Mouse (Mus musculus) erythroid progenitor cell, adult 5-6 weeks (primary cell): ENCODE data around the gene Senp7. TPM values are rescaled to one million over a fixed set of nuclear protein-coding genes. Genes with fewer than 3 reads are reported as not detected.
"Not testable (repeated sequence)": the region's sequence is repeated elsewhere in the genome, so short reads cannot be mapped to it uniquely, and the experiment has no call there.

Source experiments
- ATAC-seq: replicated peaks from 2 replicates; pipeline ENCODE4 v1.8.0; 2016; ENCODE audit warnings: moderate number of reproducible peaks, mild to moderate bottlenecking, moderate TSS enrichment, inconsistent platforms; ENCODE audit not compliant: poor library complexity, low FRiP score, severe bottlenecking
- total RNA-seq, 2 experiments: library from RNA; stranded (forward) in 1 of 2; stranded (reverse) in 1 of 2; fragments of 150-400 nt in 1 of 2; fragments of 186-747, 209-891 nt in 1 of 2; gene quantifications; 2 replicates each; pipeline versions ENCODE4 v1.2.3 to v1.2.4; 2015 to 2017; ENCODE audit warnings: low replicate concordance in 2 of 2

The Senp7 gene
- total RNA-seq (2015; ENCODE audit: low replicate concordance) (96.2 and 108 TPM in 2 replicates), total RNA-seq (2017; ENCODE audit: low replicate concordance) (99.2 and 106 TPM in 2 replicates)

DNA sequence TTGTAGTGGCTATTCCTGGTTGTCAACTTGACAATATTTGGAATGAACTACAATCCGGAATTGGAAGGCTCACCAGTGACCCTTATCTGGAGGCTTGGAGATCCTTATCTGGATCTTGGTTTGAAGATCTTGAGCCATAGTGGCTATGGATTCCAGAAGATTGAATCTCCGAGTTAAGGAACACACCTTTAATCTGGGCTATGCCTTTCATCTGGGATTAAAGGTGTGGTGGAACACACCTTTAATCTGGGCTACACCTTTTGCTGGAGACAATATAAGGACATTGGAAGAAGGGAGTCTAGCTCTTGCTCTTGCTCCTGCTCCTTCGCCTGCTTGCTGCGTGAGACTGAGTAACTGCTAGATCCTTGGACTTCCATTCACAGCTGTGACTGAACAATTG lies at the start of gene Senp7:
Senp7 (plus strand) TSS at position 301 of the 400 bp plus-strand sequence.
- ATAC-seq, result not testable (repeated sequence)

DNA sequence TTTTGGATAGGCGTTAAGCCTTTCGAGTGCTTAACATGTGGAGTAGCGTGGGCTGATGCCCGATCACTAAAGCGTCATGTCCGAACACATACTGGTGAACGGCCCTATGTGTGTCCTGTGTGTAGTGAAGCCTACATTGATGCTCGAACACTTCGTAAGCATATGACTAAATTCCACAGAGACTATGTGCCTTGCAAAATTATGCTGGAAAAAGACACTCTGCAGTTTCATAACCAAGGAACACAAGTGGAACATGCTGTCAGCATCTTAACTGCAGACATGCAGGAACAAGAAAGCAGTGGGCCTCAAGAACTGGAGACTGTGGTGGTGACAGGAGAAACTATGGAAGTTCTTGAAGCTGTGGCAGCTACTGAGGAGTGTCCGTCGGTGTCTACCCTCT lies 41.3 kb upstream of the Senp7 start:
- no peak for ATAC-seq

DNA sequence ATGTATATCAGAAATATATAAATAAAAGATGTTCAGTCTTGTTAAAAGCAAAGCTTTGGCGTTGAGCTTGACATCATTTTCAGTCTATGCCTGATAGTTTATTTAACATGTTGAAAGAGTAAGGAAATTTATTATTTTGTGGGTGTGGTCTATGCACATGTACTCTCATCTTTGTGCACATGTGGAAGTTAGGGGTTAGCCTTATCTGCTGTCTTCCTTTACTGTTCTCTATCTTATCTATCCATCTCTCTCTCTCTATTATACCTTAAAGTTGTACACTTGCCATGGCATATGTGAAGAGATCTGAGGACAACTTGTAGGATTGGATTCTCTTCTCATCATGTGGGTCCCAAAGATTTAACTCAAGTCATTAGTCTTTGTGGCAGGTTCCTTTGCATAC lies 39.3 kb upstream of the Senp7 start:
- ATAC-seq, result no peak

DNA sequence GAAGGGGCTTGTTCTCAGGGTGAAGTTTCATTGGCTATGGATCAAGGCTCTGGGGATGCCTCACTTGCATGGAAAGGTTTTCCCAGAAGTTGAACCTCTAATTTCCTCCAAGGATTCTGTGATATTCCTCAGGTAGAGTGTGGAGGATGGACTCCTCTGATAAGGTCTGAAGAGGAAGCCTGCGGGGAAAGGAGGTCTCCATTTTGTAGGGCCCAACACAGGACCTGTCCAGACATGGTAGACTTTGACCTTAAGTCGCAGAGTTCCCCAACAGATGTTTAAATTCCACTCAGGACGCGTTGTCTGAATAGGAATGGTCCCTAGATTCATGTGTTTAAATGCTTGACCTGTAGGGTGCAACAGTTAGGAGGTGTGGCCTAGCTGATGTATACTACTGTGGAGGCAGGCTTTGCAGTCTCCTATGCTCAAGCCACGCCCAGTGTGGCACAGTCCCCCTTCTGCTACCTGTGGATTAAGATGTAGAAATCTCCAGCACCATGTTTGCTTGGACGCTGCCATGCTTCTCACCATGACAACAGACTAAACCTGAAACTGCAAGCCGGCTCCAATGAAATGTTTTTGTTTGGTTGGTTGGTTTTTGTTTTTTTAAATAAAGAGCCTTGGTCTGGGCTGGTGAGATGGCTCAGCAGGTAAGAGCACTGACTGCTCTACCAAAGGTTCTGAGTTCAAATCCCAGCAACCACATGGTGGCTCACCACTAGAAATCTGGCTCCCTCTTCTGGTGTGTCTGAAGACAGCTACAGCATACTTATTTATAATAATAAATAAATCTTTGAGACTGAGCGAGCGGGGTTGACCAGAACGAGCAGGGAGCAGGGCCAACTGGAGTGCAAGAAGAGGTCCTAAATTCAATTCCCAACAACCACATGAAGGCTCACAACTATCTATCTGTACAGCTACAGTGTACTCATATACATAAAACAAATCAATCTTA lies 35.1 kb upstream of the Senp7 start:
- no peak for ATAC-seq

DNA sequence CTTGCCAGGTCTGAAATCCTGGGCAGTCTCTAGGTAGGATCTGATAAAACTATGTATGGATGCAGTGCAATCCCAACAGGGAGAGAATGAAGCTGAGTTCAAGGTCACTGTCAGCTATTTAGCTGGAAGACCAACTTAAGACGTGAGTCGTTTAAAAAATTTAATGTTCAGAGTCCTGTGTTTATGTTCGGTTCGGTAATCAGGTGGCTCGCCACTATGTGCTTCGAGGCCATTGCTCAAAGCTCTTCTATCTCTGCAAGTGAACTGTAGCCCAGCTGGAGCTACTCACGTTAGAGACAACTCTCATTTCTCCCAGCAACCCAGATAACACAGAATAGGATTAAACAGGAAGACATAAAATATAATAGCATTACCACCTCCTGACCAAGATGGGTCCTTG lies 34.1 kb upstream of the Senp7 start:
- ATAC-seq, result no peak

DNA sequence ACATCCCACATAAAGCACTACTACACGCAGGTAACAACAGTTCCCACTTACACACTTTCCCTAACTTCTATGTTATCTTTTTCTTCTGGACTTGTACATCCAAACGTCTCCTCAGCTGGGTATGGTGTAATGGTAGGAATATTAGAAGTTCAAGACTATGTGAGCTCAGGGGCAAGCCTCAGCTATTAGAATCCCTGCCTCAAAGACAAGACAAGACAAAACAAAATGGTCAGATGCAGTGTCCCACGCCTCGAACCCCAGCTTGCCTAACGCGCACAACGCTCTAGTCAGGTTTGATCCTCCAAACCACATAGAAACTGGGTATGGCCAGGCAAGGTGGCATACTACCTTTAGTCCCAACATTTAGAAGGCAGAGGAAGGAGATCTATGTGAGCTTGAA lies 28.5 kb upstream of the Senp7 start:
- no peak for ATAC-seq

DNA sequence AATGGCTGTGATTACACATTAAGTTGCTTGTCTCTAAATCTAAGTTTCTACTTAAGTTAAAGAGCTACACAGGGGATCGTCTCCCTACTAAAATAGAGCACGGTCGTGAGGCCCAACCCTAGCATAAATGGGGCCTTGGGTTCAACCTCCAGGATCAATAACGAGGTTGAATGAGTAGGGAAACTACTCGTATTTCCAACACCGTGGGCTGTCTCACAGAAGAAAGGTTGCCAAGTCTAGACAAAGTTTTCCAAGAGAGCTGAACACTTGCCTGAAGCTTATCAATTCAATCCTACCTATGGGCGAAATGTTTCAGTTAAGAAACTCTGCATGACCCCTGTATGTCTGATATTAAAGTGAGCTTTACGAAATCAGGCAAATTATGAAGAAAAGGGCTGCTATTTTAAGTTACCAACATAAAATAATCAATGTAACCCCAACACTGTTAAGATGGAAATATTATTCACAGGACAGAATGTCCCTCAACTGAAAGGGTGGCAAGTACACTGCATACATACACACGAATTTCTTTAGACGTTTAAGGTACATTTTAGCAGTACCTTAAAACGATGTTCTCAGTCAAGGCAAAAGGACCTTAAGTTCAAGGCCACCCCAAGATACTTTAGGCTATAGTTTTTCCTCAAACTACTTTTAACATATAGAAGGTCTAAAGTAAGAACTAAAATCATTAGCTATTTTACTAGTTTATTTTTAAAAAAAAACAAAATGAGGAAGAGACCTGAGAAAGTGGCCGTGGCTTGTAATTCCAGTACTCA lies 20.1 kb upstream of the Senp7 start:
- no peak for ATAC-seq

DNA sequence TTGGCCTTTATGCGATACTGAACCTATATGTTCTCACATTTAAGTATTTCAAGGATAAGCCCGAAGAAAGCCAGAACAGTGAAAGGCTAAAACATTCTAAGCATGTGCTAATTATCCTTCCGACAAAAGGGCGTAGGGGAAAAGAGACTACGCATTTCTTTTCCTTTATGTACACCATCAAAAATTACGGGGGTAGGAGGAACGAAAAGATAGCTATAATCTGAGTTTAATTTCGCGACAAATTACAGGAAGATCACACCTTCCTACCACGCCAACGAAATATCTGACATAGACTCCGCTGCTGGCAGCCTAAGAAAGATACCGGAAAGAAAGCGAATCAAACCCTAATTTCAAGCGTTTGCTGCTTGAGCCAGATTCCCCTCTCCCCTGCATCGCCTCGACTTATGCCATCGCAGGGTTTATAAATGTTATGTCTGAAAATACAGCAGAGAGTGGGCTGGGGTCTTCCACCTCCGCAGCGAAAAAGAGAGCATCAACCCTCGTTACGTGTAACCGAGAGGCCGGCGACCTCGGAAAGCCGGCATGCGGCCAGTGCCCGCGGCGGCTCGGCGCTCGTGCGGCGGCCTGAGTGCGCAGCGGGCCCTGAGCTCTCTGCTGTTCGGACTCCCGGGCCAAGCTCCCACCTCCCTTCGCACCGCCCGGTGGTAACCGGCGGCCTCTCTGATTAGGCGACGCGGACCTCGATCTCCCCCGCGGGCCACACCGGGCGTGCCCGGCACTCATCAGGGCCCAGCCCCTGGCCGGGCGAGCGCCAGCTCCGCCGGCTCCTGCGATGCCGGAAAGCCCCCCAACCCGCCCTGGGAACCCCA lies 19.2 kb upstream of the Senp7 start:
- ATAC-seq, result peak; percentile 72

DNA sequence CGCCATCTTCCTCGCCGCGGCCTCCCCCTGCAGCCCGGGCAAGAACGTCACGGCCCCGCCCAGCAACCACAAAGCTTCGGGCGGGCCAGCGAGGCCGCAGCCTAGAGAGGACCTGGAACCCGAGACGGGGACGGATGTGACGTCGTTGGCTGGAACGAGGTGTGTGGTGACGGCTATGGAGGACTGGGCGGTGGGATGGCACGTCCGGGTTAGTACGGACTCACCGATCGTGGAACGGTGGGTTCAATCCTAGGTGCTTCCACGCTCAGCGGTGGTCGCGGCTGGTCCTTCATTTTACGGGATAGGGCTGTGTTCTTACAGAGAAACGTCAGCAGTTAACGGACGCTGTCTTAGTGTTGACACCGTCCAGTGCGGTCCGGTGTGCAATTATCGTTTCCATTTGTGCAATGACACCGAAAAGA lies 18.5 kb upstream of the Senp7 start, which contains the start of gene Pcnp:
Pcnp (minus strand) TSS at position 79 of the 422 bp plus-strand sequence.
- peak; percentile 98 for ATAC-seq

DNA sequence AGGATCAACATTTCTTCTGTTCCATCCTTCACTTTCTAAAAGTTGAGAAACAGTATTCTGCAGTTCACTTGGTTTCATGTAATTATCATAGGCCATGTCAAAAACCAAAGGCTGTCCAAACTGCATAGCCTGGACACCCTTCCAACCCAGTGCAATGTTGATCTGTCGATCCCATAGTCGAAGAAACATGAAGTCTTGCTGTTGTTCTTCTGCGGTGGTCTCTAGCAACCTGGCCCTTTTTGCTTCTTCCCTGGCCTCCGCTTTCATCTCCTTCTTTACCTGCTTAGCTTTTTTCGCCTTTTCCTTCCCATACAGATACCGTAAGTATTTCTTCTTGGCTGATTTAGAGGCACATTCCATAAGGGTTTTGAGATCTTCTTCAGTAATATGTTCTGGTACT lies 13.6 kb upstream of the Senp7 start:
- no peak for ATAC-seq

DNA sequence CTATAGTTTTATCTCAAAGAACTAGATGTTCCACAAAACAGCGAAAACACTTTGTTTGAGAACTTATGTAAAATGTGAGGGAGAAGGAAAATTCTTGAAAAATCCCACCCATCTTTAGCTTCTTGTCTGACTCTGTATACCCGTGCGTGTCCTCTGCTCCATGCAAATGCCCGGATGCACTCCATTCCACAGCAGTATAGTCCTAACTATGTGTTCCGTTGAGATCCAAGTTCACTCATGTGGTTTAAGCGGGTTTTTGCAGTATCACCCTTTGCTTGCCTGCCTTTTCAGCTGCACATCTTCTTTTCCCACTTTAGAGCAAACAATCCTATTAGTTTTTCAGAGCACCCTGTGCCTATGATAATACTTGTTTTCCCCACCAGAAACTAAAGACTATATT lies 11.6 kb upstream of the Senp7 start:
- no peak for ATAC-seq

DNA sequence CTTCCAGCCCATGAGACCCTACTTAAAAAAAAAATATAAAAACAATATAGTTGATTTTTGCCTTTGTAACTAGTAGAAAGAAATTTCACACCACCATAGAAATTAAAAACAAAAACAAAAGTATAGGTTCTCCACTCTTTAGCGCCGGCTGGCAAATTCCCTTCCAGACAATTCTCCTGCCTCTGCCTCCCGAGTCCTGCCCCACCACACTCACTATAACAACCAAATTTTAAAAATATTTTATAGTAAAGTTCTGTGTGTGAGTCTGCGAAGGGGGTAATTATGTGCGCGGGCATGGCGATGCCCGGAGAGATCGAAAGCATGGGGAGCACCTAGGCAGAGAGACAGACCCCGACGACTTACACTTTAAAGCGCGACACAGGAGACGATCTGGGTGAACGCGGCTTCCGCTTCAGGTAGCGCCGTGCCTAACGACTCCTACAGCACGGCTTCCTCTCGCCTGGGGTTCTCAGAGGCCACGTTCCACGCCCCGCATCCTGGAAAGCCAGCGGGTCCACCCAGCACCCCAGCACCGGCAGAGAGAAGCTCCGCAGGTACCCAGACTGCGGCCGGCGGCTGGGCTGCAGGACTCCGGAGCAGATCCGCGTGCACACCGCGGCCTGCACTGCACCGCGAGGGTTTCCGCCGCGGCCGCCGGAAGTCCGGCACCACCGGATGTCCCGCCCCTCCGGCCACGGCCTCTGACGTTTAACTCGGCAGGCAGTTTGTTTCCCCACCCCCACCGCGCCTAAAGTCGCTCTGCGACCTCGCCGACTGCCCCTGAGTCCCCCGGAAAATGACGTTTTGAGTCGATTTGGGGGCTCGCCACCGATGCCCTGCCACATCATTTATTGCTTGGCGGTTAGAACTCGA lies 10.8 kb upstream of the Senp7 start, which contains the start of gene Trmt10c:
Trmt10c (minus strand) TSS at position 682 of the 873 bp plus-strand sequence.
- peak; percentile 100 for ATAC-seq

DNA sequence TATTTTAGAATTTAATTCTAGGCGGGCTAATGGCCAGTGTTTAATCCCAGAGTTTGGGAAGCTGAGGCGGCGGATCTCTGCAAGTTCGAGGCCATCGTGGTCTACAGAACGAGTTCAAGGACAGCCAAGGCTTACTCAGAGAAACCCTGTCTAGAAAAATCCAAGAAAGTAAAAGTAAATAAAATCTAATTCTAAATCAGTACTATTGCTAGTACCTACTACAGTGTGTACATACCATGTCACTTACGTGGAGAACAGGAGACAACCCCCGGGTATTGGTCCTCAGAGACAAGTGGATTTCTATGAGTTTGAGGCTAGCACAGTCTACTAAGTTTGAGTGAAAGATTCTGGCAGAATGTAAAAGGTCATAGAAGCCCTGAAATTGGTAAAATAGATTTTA lies 10.0 kb upstream of the Senp7 start:
- ATAC-seq, result no peak

DNA sequence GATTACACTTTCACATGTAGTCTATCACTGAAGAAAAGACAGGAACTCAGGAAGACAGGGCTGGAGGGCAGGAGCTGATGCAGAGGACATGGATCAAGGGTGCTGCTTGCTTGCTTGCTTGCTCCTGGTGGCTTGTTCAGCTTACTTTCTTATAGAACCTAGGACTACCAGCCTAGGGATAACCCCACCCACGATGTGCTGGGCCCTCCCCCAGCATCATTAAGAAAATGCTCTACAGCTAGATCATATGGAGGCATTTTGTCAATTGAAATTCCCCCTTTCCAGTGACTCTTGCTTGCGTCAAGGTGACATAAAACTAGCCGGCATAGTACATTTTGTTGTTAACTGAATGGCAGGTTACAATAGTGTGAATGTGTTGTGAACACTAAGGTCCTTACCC lies 7.8 kb downstream of the Senp7 start:
- no peak for ATAC-seq

DNA sequence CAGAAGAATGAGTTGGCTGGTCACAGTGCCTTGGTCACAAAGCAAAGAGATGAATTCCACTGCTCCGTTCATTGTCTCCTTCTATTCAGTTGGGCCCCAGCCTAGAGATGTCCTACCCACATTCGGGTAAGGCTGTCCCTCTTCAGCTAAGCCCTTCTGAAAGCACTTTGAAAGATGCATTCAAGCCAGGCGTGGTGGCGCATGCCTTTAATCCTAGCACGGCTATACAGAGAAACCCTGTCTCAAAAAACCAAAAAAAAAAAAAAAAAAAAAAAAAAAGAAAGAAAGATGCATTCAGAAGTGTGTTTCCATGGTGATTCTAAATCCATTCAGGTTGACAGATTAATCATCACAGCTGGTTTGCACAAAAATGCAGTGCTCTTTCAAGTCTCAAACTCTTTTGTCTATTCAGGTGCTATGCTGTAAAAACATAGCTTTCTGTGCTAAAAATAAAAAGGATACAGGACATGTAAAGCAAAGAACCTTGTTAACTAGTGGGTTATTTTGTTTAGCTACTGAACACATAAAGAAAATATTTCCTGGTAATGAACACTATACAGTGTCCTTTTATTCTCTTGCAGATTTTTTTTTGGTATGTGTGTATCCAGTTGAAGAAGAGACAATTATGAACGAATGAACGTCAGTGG lies 8.9 kb downstream of the Senp7 start:
- ATAC-seq, result no peak

DNA sequence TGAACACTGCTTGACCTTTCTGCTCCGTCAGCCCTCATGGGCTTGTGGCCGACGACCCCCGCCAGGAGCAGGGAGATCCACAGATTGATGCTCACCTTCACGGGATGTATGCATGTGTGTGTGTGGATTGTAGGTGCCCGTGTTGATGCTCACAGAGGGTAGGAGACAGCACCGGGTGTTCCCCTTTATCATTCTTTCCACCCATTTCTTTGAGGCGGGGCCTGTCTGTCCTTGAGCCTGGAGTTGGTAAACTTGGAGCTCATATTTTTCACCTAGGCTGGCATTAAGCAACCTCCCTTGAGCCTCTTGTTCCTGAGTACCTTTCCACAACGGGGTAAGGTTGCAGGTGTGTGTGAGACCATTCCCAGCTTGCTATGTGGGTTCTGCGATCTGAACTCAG lies 10.0 kb downstream of the Senp7 start:
- ATAC-seq, result no peak

DNA sequence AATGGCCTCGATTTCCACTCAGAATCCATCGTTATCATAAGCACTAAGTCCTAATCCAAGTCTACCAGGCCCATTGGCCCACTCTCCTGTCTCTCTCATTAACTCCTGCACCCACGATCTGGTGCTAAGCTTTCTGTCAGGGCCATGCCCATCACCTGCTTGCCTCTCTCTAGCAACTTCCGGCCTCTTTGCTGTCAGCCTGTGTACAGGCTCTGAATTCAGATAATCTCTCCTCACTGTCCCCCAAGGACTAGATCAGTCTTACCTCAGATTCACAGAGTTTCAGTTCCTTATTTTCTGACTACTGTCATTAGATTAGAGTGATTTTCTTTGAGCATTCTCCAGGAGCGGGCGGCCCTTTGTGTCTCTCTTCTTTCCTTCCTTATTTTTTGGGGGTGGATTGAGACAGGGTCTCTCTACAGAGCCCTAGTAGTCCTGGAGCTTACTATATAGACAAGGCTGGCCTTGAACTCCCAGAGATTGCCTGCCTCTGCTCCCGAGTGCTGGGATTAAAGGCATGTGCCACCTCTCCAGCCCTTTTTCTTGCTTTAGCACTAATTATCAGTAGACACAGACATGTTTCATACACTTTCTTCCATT lies 14.0 kb downstream of the Senp7 start:
- no peak for ATAC-seq

DNA sequence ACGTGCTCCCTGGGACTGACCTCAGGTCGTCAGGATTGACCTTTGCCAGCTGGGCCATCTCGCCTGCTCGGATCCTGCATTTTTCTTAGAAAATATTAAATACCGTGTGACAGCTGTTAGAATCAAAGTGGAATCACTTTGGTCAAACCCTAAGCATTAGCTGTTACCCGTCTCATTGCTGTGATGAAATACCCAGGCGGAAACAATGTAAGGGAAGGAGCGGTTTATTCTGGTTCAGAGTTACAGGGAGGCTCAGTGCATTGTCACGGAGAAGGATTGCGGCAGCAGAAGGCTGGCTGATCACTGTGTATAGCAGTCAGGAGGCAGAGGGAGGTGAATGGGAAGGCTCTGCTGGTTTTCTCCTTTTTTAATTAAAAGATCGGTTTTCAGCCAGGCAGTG lies 14.8 kb downstream of the Senp7 start:
- ATAC-seq, result no peak
